Mouse (Mus musculus) liver, embryonic 14.5 days (tissue): ENCODE data around the gene Las1l. TPM values are rescaled to one million over a fixed set of nuclear protein-coding genes. Genes with fewer than 3 reads are reported as not detected.
A peak's percentile ranks its signal among the peaks of the same experiment; 100 is the strongest.
"Not testable (repeated sequence)": the region's sequence is repeated elsewhere in the genome, so short reads cannot be mapped to it uniquely, and the experiment has no call there.

Experiments
- ATAC-seq: fragments of 200-750 bp; cut with Nextera tagmentation; 2 replicates; pipeline ENCODE4 v1.8.0; 2017; ENCODE audit warnings: moderate number of reproducible peaks, mild to moderate bottlenecking, moderate library complexity; ENCODE audit not compliant: insufficient read depth
- DNase-seq, 3 experiments: peaks; one replicate each; pipeline ENCODE4 v3.0.0-alpha.2; 2012 to 2013; ENCODE audit warnings: low read depth in 3 of 3, low spot score in 3 of 3
- H3K27ac ChIP-seq: fragments of 300-500 bp; sonication (generic); 2 replicates; pipeline ENCODE4 v1.5.1; 2014; ENCODE audit warnings: moderate library complexity, mild to moderate bottlenecking, control low read depth, inconsistent platforms
- H3K27me3 ChIP-seq: fragments of 300-500 bp; sonication (generic); 2 replicates; pipeline ENCODE4 v1.6.1; 2014; ENCODE audit warnings: mild to moderate bottlenecking, low read length, moderate library complexity; ENCODE audit not compliant: control insufficient read depth, insufficient read depth
- H3K36me3 ChIP-seq: fragments of 300-500 bp; sonication (generic); replicated peaks from 2 replicates; pipeline ENCODE4 v1.6.1; 2014; ENCODE audit warnings: low read depth; ENCODE audit not compliant: control insufficient read depth, insufficient read depth
- H3K4me1 ChIP-seq, 2 experiments: fragments of 200-500 bp in 1 of 2; fragments of 300-500 bp in 1 of 2; sonication (generic) in 1 of 2; replicated peaks; 2 replicates each; pipeline ENCODE4 v1.6.1; 2012 to 2014; ENCODE audit warnings: antibody characterized with exemption in 1 of 2, inconsistent platforms in 1 of 2, low read length in 1 of 2; ENCODE audit not compliant: control insufficient read depth in 2 of 2, insufficient read depth in 2 of 2
- H3K4me2 ChIP-seq: fragments of 300-500 bp; sonication (generic); 2 replicates; pipeline ENCODE4 v1.6.1; 2014; ENCODE audit warnings: low read depth, mild to moderate bottlenecking, control low read depth, moderate library complexity
- H3K4me3 ChIP-seq, 2 experiments: fragments of 200-500 bp in 1 of 2; fragments of 300-500 bp in 1 of 2; sonication (generic) in 1 of 2; 2 replicates each; pipeline ENCODE4 v1.5.1; 2012 to 2014; ENCODE audit warnings: low read depth in 2 of 2, low read length in 2 of 2, mild to moderate bottlenecking in 2 of 2, control low read depth in 1 of 2, inconsistent platforms in 1 of 2, moderate library complexity in 1 of 2; ENCODE audit not compliant: insufficient read depth in 1 of 2
- H3K9ac ChIP-seq: fragments of 300-500 bp; sonication (generic); replicated peaks from 2 replicates; pipeline ENCODE4 v1.6.1; 2014; ENCODE audit warnings: mild to moderate bottlenecking, control low read depth, moderate library complexity
- H3K9me3 ChIP-seq: fragments of 300-500 bp; sonication (generic); 2 replicates; pipeline ENCODE4 v1.6.1; 2016; ENCODE audit warnings: low read length, mixed read lengths; ENCODE audit not compliant: control insufficient read depth
- CTCF ChIP-seq: IDR thresholded peaks from 2 replicates; pipeline ENCODE4 v1.5.1; 2016; ENCODE audit warnings: antibody characterized with exemption, low read depth, control low read depth
- EP300 ChIP-seq: IDR thresholded peaks from 2 replicates; pipeline ENCODE4 v1.6.1; 2016; ENCODE audit warnings: antibody characterized with exemption, low read depth
- WGBS: fragments of 180-500 bp; shearing (Covaris S2); extraction: QIAGEN DNeasy Blood & Tissue Kit; methylation state at CpG from one replicate; pipeline ENCODE4 v1.1.7; 2014; ENCODE audit not compliant: insufficient replicate concordance; 5-methylcytosine and 5-hydroxymethylcytosine counted together
- polyA plus RNA-seq, 2 experiments: library from polyadenylated mRNA; depleted of rRNA in 1 of 2; stranded (reverse) in 1 of 2; unstranded in 1 of 2; fragments of >200 nt; fragmentation: Nextera tagmentation in 1 of 2; extraction: Ambion mirVana in 1 of 2; gene quantifications; 2 replicates each; pipeline versions ENCODE4 v1.2.1 to v1.2.3; 2012 to 2014

The Las1l gene
- polyA plus RNA-seq, 2 experiments, result 13.3 to 18.5 TPM

DNA sequence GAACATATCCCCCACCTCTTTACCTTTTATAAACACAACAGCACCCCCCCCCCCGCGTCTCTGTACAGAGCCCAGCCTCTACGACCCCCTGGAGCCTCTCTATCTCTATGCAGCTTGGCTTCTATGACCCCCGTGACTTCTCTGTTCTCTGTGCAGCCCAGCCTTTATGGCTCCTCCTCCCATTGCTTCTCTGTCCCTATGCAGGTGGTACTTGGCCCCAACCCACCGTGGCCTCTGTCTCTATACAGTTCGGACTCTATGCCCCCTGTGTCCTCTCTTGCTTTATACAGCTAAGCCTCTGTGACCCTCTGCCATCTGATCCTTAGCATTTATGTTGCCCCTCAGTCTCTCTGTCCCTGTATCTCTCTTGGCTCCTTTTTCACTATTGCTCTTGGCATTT is 12.4 kb upstream of the Las1l start:
- ATAC-seq, result no peak
- Histone ChIP-seq H3K4me3 (no peak overlapping the region), H3K27ac (no peak overlapping the region), H3K9me3 (no peaks in the 10 kb centered on the region), H3K4me1 (peaks cover 0 to 9% of the 10 kb centered on the region in 2 experiments; a peak in 1 of 4 replicates), H3K27me3 (no peaks in the 10 kb centered on the region), H3K36me3 (no peaks in the 10 kb centered on the region), H3K9ac (no peak overlapping the region), H3K4me2 (peak overlapping the region; percentile 75; the same call in 1 of the 2 replicates)
- TF ChIP-seq CTCF, result no peak
- TF ChIP-seq EP300, result no peak
- whole genome bisulfite sequencing, result 32% methylated on average over 5 of the region's 6 CpGs
- DNase-seq, result no peak

DNA sequence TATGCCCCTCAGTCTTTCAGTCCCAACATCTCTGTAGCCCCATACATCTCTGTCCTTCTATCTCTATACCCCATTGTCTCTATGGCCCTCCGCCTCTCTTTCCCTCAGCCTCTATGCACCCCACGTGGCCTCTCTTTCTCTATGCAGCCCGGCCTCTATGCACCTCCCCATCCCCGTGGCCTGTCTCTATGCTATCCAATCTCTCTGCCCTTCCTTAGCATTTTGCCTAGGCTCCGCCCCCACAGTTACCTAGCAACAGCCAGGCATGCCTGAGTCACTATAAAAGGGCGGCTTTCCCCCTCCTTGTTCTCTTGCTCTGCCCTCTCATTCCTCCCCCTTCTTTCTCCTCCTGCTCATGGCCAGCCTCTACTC is 11.8 kb upstream of the Las1l start:
- Histone ChIP-seq H3K27ac (peak overlapping the region; percentile 30; the same call in 1 of the 2 replicates), H3K9ac (peak overlapping the region; percentile 48), H3K36me3 (no peaks in the 10 kb centered on the region), H3K4me3 (peak overlapping the region; percentile 49 to 55), H3K4me1 (peaks cover 0 to 9% of the 10 kb centered on the region in 2 experiments; a peak in 1 of 4 replicates), H3K9me3 (no peaks in the 10 kb centered on the region), H3K4me2 (peak overlapping the region; percentile 75), H3K27me3 (no peaks in the 10 kb centered on the region)
- 16% methylated on average over 6 of the region's 6 CpGs for WGBS
- ATAC-seq (peak; percentile 88), DNase-seq (peak; percentile 75 to 78 (median 78))
- TF ChIP-seq CTCF, result no peak

GRCm38 (mm10) chrX:95967847-95968593 is 11.3 kb upstream of the Las1l start:
- DNase-seq, result peak; percentile 40 to 59 (median 57)
- H3K27ac ChIP-seq, result peak overlapping the region; percentile 30; the same call in 1 of the 2 replicates
- H3K9ac ChIP-seq, result peak overlapping the region; percentile 48
- H3K9me3 ChIP-seq, result no peaks in the 10 kb centered on the region
- peak overlapping the region; percentile 49 to 59 for H3K4me3 ChIP-seq
- H3K27me3 ChIP-seq, result no peaks in the 10 kb centered on the region
- TF ChIP-seq CTCF (peak; percentile 60), EP300 (no peak)
- peaks cover 0 to 9% of the 10 kb centered on the region in 2 experiments; a peak in 1 of 4 replicates for H3K4me1 ChIP-seq
- H3K36me3 ChIP-seq, result no peaks in the 10 kb centered on the region
- H3K4me2 ChIP-seq, result peak overlapping the region; percentile 75
- peak; percentile 79 for ATAC-seq
- 10% methylated on average over 28 of the region's 28 CpGs for WGBS

DNA sequence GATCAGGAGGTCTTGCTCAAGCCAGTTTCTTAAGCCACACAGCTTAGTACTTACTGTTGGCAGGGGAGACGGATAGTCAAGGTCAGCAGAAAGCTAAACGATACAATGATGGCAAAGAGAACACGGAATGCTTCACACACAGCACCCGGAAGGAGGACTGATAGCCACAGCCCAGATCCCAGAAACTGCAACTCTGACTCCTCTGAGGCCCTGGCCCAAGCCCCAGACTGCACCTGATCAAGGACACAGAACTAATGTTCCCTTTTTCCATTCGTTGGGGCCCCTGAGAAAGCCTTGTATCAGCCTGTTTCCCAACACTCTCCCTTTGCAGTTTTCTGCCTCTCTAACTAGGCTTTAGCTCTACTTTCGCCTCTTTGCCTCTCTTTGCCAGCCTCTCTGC is 8.3 kb upstream of the Las1l start:
- no peak overlapping the region for H3K9ac ChIP-seq
- no peak overlapping the region for H3K27ac ChIP-seq
- H3K4me3 ChIP-seq, result no peak overlapping the region
- no peaks in the 10 kb centered on the region for H3K9me3 ChIP-seq
- peaks cover 0 to 9% of the 10 kb centered on the region in 2 experiments; a peak in 1 of 4 replicates for H3K4me1 ChIP-seq
- DNase-seq (no peak), ATAC-seq (no peak)
- TF ChIP-seq EP300, result no peak
- TF ChIP-seq CTCF, result no peak
- H3K4me2 ChIP-seq, result no peak overlapping the region
- no peaks in the 10 kb centered on the region for H3K27me3 ChIP-seq
- H3K36me3 ChIP-seq, result no peaks in the 10 kb centered on the region
- 51% methylated on average over 6 of the region's 6 CpGs for WGBS

GRCm38 (mm10) chrX:95963366-95963765 is 6.6 kb upstream of the Las1l start:
- Histone ChIP-seq H3K36me3 (no peaks in the 10 kb centered on the region), H3K4me3 (no peak overlapping the region), H3K9me3 (no peaks in the 10 kb centered on the region), H3K27me3 (no peaks in the 10 kb centered on the region), H3K9ac (no peak overlapping the region), H3K4me1 (peaks cover 0 to 2% of the 10 kb centered on the region in 2 experiments; a peak in 1 of 4 replicates), H3K4me2 (no peak overlapping the region), H3K27ac (no peak overlapping the region)
- DNase-seq, result no peak
- TF ChIP-seq CTCF, result no peak
- no peak for TF ChIP-seq EP300
- no peak for ATAC-seq
- 45% methylated on average over 2 of the region's 2 CpGs for WGBS

DNA sequence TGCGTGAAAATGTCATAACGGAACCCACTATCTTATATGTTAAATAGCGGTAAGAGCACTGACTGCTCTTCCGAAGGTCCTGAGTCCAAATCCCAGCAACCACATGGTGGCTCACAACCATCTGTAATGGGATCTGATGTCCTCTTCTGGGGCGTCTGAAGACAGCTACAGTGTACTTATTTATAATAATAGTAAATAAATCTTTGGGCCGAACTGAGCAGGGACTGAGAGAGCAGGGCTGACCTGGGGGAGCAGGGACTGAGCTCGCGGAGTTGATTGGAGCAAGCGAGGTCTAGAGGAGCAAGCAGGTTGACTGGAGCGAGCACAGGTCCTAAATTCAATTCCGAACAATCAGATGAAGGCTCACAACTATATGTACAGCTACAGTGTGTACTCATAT is 699 bp upstream of the Las1l start:
- not testable (repeated sequence) for DNase-seq, H3K9me3 ChIP-seq, H3K4me1 ChIP-seq, H3K27ac ChIP-seq, H3K36me3 ChIP-seq, H3K27me3 ChIP-seq
- peak overlapping the region; percentile 55 for H3K9ac ChIP-seq
- peak; percentile 19; the same call in 1 of the 2 replicates for ATAC-seq
- WGBS, result 33% methylated on average over 11 of the region's 11 CpGs
- peak overlapping the region; percentile 65 for H3K4me2 ChIP-seq
- H3K4me3 ChIP-seq, result peak overlapping the region; percentile 37 to 69; a peak in 3 of 4 replicates
